Mouse (Mus musculus): ENCODE results near the gene Gm6525.

- TF ChIP-seq CTCF (IDR thresholded peaks at IDR 0.05; ENCODE audit: low read depth, low read length) (no peak), POLR2A (IDR thresholded peaks at IDR 0.05; ENCODE audit: extremely low read depth, insufficient read depth, low read length) (no peak)
These were observed 17.4 kb downstream of the Gm6525 start for GRCm38 (mm10) chr3:84191141-84191881.
